Mouse (Mus musculus) E14TG2a.4 (cell line): ENCODE data around the gene Rmnd5b.

ENCODE experiments used
- H3K27me3 ChIP-seq: 2 replicates; pipeline ENCODE4 v1.6.1; 2014; ENCODE audit warnings: low read length, control low read depth; ENCODE audit not compliant: insufficient read depth
- H3K36me3 ChIP-seq: 2 replicates; pipeline ENCODE4 v1.6.1; 2014; ENCODE audit warnings: low read length, control low read depth; ENCODE audit not compliant: insufficient read depth
- H3K4me1 ChIP-seq: replicated peaks from 2 replicates; pipeline ENCODE4 v1.6.1; 2014; ENCODE audit warnings: low read depth, low read length, control low read depth
- H3K4me3 ChIP-seq: replicated peaks from 2 replicates; pipeline ENCODE4 v1.5.1; 2014; ENCODE audit warnings: mild to moderate bottlenecking, low read length
- H3K9me3 ChIP-seq: 2 replicates; pipeline ENCODE4 v1.6.1; 2014; ENCODE audit warnings: low read length, control low read depth
- CTCF ChIP-seq: conservative IDR thresholded peaks from 2 replicates; pipeline ENCODE4 v1.5.1; 2014; ENCODE audit warnings: low read length
- NANOG ChIP-seq: IDR thresholded peaks from 2 replicates; pipeline ENCODE4 v1.6.1; 2014; ENCODE audit warnings: borderline replicate concordance, low read length, mixed read lengths
- POU5F1 ChIP-seq: IDR thresholded peaks from 2 replicates; pipeline ENCODE4 v1.6.1; 2014; ENCODE audit warnings: low read length, borderline replicate concordance

Gene Rmnd5b

GRCm38 (mm10) chr11:51646245-51646644 is 10.5 kb upstream of the Rmnd5b start:
- H3K4me1 ChIP-seq = peaks cover 87% of the 10 kb centered on the region
- no peak for TF ChIP-seq NANOG
- TF ChIP-seq POU5F1 = no peak
- TF ChIP-seq CTCF = no peak
- peaks cover 76% of the 10 kb centered on the region for H3K36me3 ChIP-seq
- H3K27me3 ChIP-seq = no peaks in the 10 kb centered on the region
- H3K9me3 ChIP-seq = no peaks in the 10 kb centered on the region
- H3K4me3 ChIP-seq = peak overlapping the region; percentile 97

GRCm38 (mm10) chr11:51645293-51645692 is 9.6 kb upstream of the Rmnd5b start:
- H3K27me3 ChIP-seq = no peaks in the 10 kb centered on the region
- H3K36me3 ChIP-seq = peaks cover 85% of the 10 kb centered on the region
- TF ChIP-seq CTCF (no peak), POU5F1 (no peak), NANOG (no peak)
- peak overlapping the region; percentile 97 for H3K4me3 ChIP-seq
- no peaks in the 10 kb centered on the region for H3K9me3 ChIP-seq
- peaks cover 97% of the 10 kb centered on the region for H3K4me1 ChIP-seq

GRCm38 (mm10) chr11:51644217-51644616 is 8.5 kb upstream of the Rmnd5b start:
- no peaks in the 10 kb centered on the region for H3K27me3 ChIP-seq
- H3K36me3 ChIP-seq = peaks cover 95% of the 10 kb centered on the region
- TF ChIP-seq POU5F1 = no peak
- TF ChIP-seq NANOG = no peak
- TF ChIP-seq CTCF = no peak
- peaks cover 99% of the 10 kb centered on the region for H3K4me1 ChIP-seq
- peak overlapping the region; percentile 97 for H3K4me3 ChIP-seq
- no peaks in the 10 kb centered on the region for H3K9me3 ChIP-seq

GRCm38 (mm10) chr11:51643761-51644160 is 8.1 kb upstream of the Rmnd5b start:
- Histone ChIP-seq H3K4me1 (peaks cover 99% of the 10 kb centered on the region), H3K9me3 (no peaks in the 10 kb centered on the region), H3K36me3 (peaks cover 91% of the 10 kb centered on the region), H3K4me3 (peak overlapping the region; percentile 97), H3K27me3 (no peaks in the 10 kb centered on the region)
- no peak for TF ChIP-seq CTCF
- TF ChIP-seq POU5F1 = no peak
- TF ChIP-seq NANOG = no peak

- TF ChIP-seq CTCF (no peak), NANOG (no peak), POU5F1 (no peak)
- Histone ChIP-seq H3K36me3 (peaks cover 86% of the 10 kb centered on the region), H3K27me3 (no peaks in the 10 kb centered on the region), H3K4me3 (peak overlapping the region; percentile 97), H3K9me3 (no peaks in the 10 kb centered on the region), H3K4me1 (peaks cover 99% of the 10 kb centered on the region)
Observed at GRCm38 (mm10) chr11:51643202-51643601, 7.5 kb upstream of the Rmnd5b start.

GRCm38 (mm10) chr11:51640748-51641147 is 5.1 kb upstream of the Rmnd5b start:
- Histone ChIP-seq H3K27me3 (no peaks in the 10 kb centered on the region), H3K4me3 (peak overlapping the region; percentile 1), H3K9me3 (no peaks in the 10 kb centered on the region), H3K4me1 (peaks cover 92% of the 10 kb centered on the region), H3K36me3 (peaks cover 65% of the 10 kb centered on the region)
- no peak for TF ChIP-seq CTCF
- TF ChIP-seq NANOG = no peak
- TF ChIP-seq POU5F1 = no peak

GRCm38 (mm10) chr11:51638497-51638896 is 2.8 kb upstream of the Rmnd5b start:
- TF ChIP-seq NANOG (no peak), CTCF (no peak), POU5F1 (no peak)
- Histone ChIP-seq H3K4me1 (peaks cover 87% of the 10 kb centered on the region), H3K4me3 (peak overlapping the region; percentile 13; the same call in 1 of the 2 replicates), H3K9me3 (no peaks in the 10 kb centered on the region), H3K36me3 (peaks cover 53% of the 10 kb centered on the region), H3K27me3 (no peaks in the 10 kb centered on the region)

GRCm38 (mm10) chr11:51637971-51638414 is 2.3 kb upstream of the Rmnd5b start:
- TF ChIP-seq CTCF (no peak), NANOG (no peak; the same call in 1 of the 2 replicates), POU5F1 (no peak)
- H3K36me3 ChIP-seq = peaks cover 53% of the 10 kb centered on the region

GRCm38 (mm10) chr11:51636323-51636684 is 608 bp upstream of the Rmnd5b start:
- peaks cover 53% of the 10 kb centered on the region for H3K36me3 ChIP-seq
- H3K27me3 ChIP-seq = no peaks in the 10 kb centered on the region
- TF ChIP-seq CTCF (peak; percentile 80), NANOG (no peak), POU5F1 (no peak)
- H3K9me3 ChIP-seq = no peaks in the 10 kb centered on the region
- peak overlapping the region; percentile 92 for H3K4me3 ChIP-seq
- peaks cover 87% of the 10 kb centered on the region for H3K4me1 ChIP-seq

More at GRCm38 (mm10) chr11:51637971-51638414, 2.3 kb upstream of the Rmnd5b start:
- Histone ChIP-seq H3K4me3 (peak overlapping the region; percentile 13), H3K27me3 (no peaks in the 10 kb centered on the region), H3K4me1 (peaks cover 87% of the 10 kb centered on the region), H3K9me3 (no peaks in the 10 kb centered on the region)
